In the genomic region with DNA sequence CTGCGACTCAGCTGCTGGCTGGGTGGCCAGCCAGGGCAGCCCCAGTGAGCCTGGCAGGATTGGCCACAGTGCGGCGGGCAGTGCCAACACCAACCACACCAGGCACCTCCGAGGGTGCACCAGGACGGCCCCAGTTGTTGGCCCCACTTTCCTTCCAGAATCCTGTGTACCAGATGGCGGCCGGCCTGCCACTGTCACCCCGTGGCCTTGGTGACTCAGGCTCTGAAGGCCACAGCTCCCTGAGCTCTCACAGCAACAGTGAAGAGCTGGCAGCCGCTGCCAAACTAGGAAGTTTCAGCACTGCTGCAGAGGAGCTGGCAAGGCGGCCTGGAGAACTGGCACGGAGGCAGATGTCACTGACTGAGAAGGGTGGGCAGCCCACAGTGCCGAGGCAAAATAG, we compare ENCODE assay signal across 12 mouse cellular contexts.
DNase-seq lines count a peak whose midpoint lies in the region; ATAC-seq and TF ChIP-seq lines count a peak whose summit lies in the region.
"Had no signal": no experiment of that assay in that cellular context is flagged by ENCODE, and none has a peak within 500 bp of the region (broad histone marks: within the 10 kb centered on the region; RNA-seq: fewer than 3 reads in every experiment).

No protein-coding gene starts in this region.

- WGBS in hindbrain, postnatal 0 days = 69% methylated on average over 12 of the region's 12 CpGs
- WGBS in hindbrain, embryonic 11.5 days = 96% methylated on average over 12 of the region's 12 CpGs
- WGBS in intestine, embryonic 16.5 days = 90% methylated on average over 12 of the region's 12 CpGs

- peak; percentile 78 for DNase-seq in hindbrain, postnatal 0 days (ENCODE audit: low spot score)
- no peak for DNase-seq in hindbrain, embryonic 11.5 days (ENCODE audit: low spot score)
- peak; percentile 62 to 66 for DNase-seq in adrenal gland, adult 18-20 months (ENCODE audit: low spot score in 2 of 2)
- peak; percentile 67 for DNase-seq in cerebellum, adult 8-10 months
- DNase-seq in layer of hippocampus, postnatal 14 days (ENCODE audit: low spot score in 2 of 2) = peak; percentile 39 to 54
- DNase-seq in kidney, postnatal 4 days = no peak
- DNase-seq: thymus, postnatal 4 days had no signal

- H3K4me1 ChIP-seq in hindbrain, postnatal 0 days (ENCODE audit: insufficient read depth, low read length) = no peaks in the 10 kb centered on the region; the same call in 1 of the 2 replicates
- no peaks in the 10 kb centered on the region for H3K4me1 ChIP-seq in hindbrain, embryonic 11.5 days (replicated peaks; ENCODE audit: control insufficient read depth, insufficient read depth, low read length)
- no peaks in the 10 kb centered on the region for H3K4me1 ChIP-seq in intestine, embryonic 16.5 days (ENCODE audit: control insufficient read depth, insufficient read depth, low read length)

- no peak overlapping the region for H3K4me3 ChIP-seq in hindbrain, postnatal 0 days (ENCODE audit: low read length)
- H3K4me3 ChIP-seq in hindbrain, embryonic 11.5 days (ENCODE audit: low read depth, low read length) = no peak overlapping the region
- no peak overlapping the region for H3K4me3 ChIP-seq in intestine, embryonic 16.5 days (ENCODE audit: low read length)
- H3K4me3 ChIP-seq: liver, embryonic 15.5 days had no signal

- peaks cover 54% of the 10 kb centered on the region for H3K36me3 ChIP-seq in hindbrain, postnatal 0 days (ENCODE audit: insufficient read depth, low read length)
- H3K36me3 ChIP-seq in hindbrain, embryonic 11.5 days (ENCODE audit: control insufficient read depth, insufficient read depth, low read length) = peaks cover 8% of the 10 kb centered on the region
- H3K36me3 ChIP-seq in intestine, embryonic 16.5 days (ENCODE audit: control insufficient read depth, insufficient read depth, low read length) = peaks cover 50% of the 10 kb centered on the region

- peak overlapping the region; percentile 7; the same call in 1 of the 2 replicates for H3K27ac ChIP-seq in hindbrain, postnatal 0 days
- no peak overlapping the region for H3K27ac ChIP-seq in hindbrain, embryonic 11.5 days (ENCODE audit: low read depth, low read length)
- H3K27ac ChIP-seq in intestine, embryonic 16.5 days (ENCODE audit: low read length) = no peak overlapping the region
- H3K27ac ChIP-seq: liver, embryonic 15.5 days had no signal

- H3K9ac ChIP-seq in hindbrain, postnatal 0 days (replicated peaks; ENCODE audit: low read length) = no peak overlapping the region
- H3K9ac ChIP-seq in hindbrain, embryonic 11.5 days (ENCODE audit: low read depth, low read length) = no peak overlapping the region
- no peak overlapping the region for H3K9ac ChIP-seq in intestine, embryonic 16.5 days (ENCODE audit: low read depth, low read length)
- H3K9ac ChIP-seq: liver, embryonic 15.5 days had no signal

- no peak overlapping the region for H3K4me2 ChIP-seq in hindbrain, postnatal 0 days (ENCODE audit: low read depth, low read length)
- no peak overlapping the region for H3K4me2 ChIP-seq in hindbrain, embryonic 11.5 days (replicated peaks; ENCODE audit: low read depth, low read length)
- no peak overlapping the region for H3K4me2 ChIP-seq in intestine, embryonic 16.5 days (ENCODE audit: low read depth, low read length)
- H3K4me2 ChIP-seq: liver, embryonic 15.5 days had no signal

- no peaks in the 10 kb centered on the region for H3K9me3 ChIP-seq in hindbrain, postnatal 0 days (ENCODE audit: low read length)
- H3K9me3 ChIP-seq in hindbrain, embryonic 11.5 days (ENCODE audit: control insufficient read depth, low read length) = no peaks in the 10 kb centered on the region
- no peaks in the 10 kb centered on the region for H3K9me3 ChIP-seq in intestine, embryonic 16.5 days (ENCODE audit: control insufficient read depth, low read length)
- H3K9me3 ChIP-seq: liver, embryonic 15.5 days had no signal

- H3K27me3 ChIP-seq in hindbrain, postnatal 0 days (ENCODE audit: insufficient read depth, low read length) = no peaks in the 10 kb centered on the region
- H3K27me3 ChIP-seq in hindbrain, embryonic 11.5 days (ENCODE audit: control insufficient read depth, insufficient read depth, low read length) = no peaks in the 10 kb centered on the region
- no peaks in the 10 kb centered on the region for H3K27me3 ChIP-seq in intestine, embryonic 16.5 days (replicated peaks; ENCODE audit: control insufficient read depth, insufficient read depth, low read length)
- H3K27me3 ChIP-seq: CH12.LX; liver, embryonic 15.5 days had no signal

- ATAC-seq in hindbrain, postnatal 0 days = peak; percentile 54
- no peak for ATAC-seq in hindbrain, embryonic 11.5 days (ENCODE audit: low FRiP score)
- no peak for ATAC-seq in inflammation-experienced regulatory T-cells, adult 6 months
- ATAC-seq in intestine, embryonic 16.5 days = no peak
- ATAC-seq: activated CD4-positive, CD25-positive, alpha-beta regulatory T cell, adult 4 months had no signal

- TF ChIP-seq CTCF in hindbrain, postnatal 0 days (IDR thresholded peaks at IDR 0.05; ENCODE audit: low read depth) = no peak

Comparison
In these comparisons a context has a peak if more than half of its experiments do, and no peak if none do; other contexts are left out.
1. DNase-seq: peak in hindbrain, postnatal 0 days (single experiment), adrenal gland, adult 18-20 months (2 of 2), cerebellum, adult 8-10 months (single experiment) and layer of hippocampus, postnatal 14 days (2 of 2); none in hindbrain, embryonic 11.5 days (single experiment) and kidney, postnatal 4 days (0 of 2).